Mouse (Mus musculus) limb, embryonic 14.5 days (tissue): ENCODE measurements at regions not wholly inside any gene's neighbourhood (a gene's known extent, or its start where the extent isn't known, plus 50 kb on each side); places are given as distances from the start of the nearest gene placed in this dataset.

Experiments
- ATAC-seq: fragments of 200-750 bp; cut with Nextera tagmentation; 2 replicates; pipeline ENCODE4 v1.8.0; 2017; ENCODE audit warnings: low read depth, moderate number of reproducible peaks, moderate TSS enrichment; ENCODE audit not compliant: low FRiP score
- DNase-seq: peaks from one replicate; pipeline ENCODE4 v3.0.0-alpha.2; 2015; ENCODE audit warnings: low spot score
- H3K27ac ChIP-seq: fragments of 300-500 bp; sonication (generic); replicated peaks from 2 replicates; pipeline ENCODE4 v1.5.1; 2014; ENCODE audit warnings: low read depth, mild to moderate bottlenecking, low read length, moderate library complexity, mixed read lengths
- H3K27me3 ChIP-seq: fragments of 300-500 bp; sonication (generic); 2 replicates; pipeline ENCODE4 v1.6.1; 2014; ENCODE audit warnings: low read length, mixed read lengths; ENCODE audit not compliant: control insufficient read depth, insufficient read depth
- H3K36me3 ChIP-seq: fragments of 300-500 bp; sonication (generic); 2 replicates; pipeline ENCODE4 v1.6.1; 2014; ENCODE audit warnings: mild to moderate bottlenecking, low read length, moderate library complexity, mixed read lengths; ENCODE audit not compliant: control insufficient read depth, insufficient read depth
- H3K4me1 ChIP-seq: fragments of 300-500 bp; sonication (generic); 2 replicates; pipeline ENCODE4 v1.6.1; 2014; ENCODE audit warnings: antibody characterized with exemption, low read length, mixed read lengths; ENCODE audit not compliant: control insufficient read depth, insufficient read depth
- H3K4me2 ChIP-seq: fragments of 300-500 bp; sonication (generic); replicated peaks from 2 replicates; pipeline ENCODE4 v1.6.1; 2014; ENCODE audit warnings: low read depth, mild to moderate bottlenecking, low read length, moderate library complexity; ENCODE audit not compliant: severe bottlenecking
- H3K4me3 ChIP-seq: fragments of 300-500 bp; sonication (generic); replicated peaks from 2 replicates; pipeline ENCODE4 v1.5.1; 2014; ENCODE audit warnings: low read length
- H3K9ac ChIP-seq: fragments of 300-500 bp; sonication (generic); 2 replicates; pipeline ENCODE4 v1.6.1; 2014; ENCODE audit warnings: mild to moderate bottlenecking, low read depth, low read length, moderate library complexity; ENCODE audit not compliant: severe bottlenecking
- H3K9me3 ChIP-seq: fragments of 300-500 bp; sonication (generic); 2 replicates; pipeline ENCODE4 v1.6.1; 2016; ENCODE audit warnings: low read length; ENCODE audit not compliant: control insufficient read depth
- POLR2A ChIP-seq: fragments of 200-500 bp; IDR thresholded peaks from 2 replicates; pipeline ENCODE4 v1.8.0; 2012; ENCODE audit warnings: inconsistent platforms, mild to moderate bottlenecking, moderate library complexity, borderline replicate concordance; ENCODE audit not compliant: insufficient read depth, insufficient read length; ENCODE audit errors: extremely low read depth
- WGBS: fragments of 180-500 bp; shearing (Covaris S2); extraction: QIAGEN DNeasy Blood & Tissue Kit; methylation state at CpG from one replicate; pipeline ENCODE4 v1.1.7; 2014; 5-methylcytosine and 5-hydroxymethylcytosine counted together

DNA sequence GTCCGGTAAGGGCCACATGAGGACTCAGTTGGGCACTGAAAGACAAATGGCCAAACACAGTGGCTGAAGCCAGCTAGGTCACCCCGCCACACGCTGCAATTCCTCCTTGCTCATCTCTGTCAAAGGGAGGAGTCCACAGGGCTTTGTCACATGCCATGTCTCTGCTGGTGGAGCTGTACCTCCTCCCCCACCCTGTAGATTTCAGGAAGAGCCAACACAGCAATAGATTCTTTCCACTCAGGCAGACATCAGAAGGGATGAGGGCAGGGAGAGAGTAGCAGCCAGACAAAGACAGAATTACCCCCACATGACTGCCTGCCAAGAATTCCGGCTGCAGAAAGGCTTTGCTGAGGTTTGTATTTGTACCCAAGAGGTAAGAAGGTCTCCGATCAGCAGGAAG, 821.4 kb upstream of the Car8 start:
- Histone ChIP-seq H3K27me3 (no peaks in the 10 kb centered on the region), H3K4me3 (no peak overlapping the region), H3K4me1 (no peaks in the 10 kb centered on the region), H3K9me3 (no peaks in the 10 kb centered on the region), H3K4me2 (no peak overlapping the region), H3K36me3 (no peaks in the 10 kb centered on the region), H3K27ac (no peak overlapping the region), H3K9ac (no peak overlapping the region)
- DNase-seq (no peak), ATAC-seq (no peak)
- 64% methylated on average over 5 of the region's 5 CpGs for WGBS
- TF ChIP-seq POLR2A = no peak

DNA sequence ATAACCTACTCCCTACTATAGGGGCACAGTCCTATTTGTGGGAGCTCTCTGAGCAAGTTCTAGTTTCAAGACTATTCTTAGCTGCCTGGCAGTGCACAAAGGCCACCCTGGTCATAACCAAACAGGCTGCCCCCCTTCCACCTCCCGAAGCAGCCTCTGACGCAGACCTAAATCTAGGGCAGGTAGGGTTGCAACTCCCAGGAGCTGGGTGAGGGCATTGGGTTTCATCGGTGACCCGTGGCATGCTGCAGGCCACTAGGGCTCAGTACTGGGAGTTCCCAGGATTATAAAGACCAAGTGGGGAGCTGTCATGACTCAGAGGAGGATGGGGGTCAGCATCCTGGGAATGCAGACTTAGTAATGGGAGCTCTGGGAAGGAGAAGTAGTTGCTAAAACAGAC, 818.8 kb upstream of the Car8 start:
- H3K4me2 ChIP-seq = no peak overlapping the region
- ATAC-seq (no peak; the same call in 1 of the 2 replicates), DNase-seq (no peak)
- no peak for TF ChIP-seq POLR2A
- no peaks in the 10 kb centered on the region for H3K27me3 ChIP-seq
- H3K4me3 ChIP-seq = no peak overlapping the region
- H3K36me3 ChIP-seq = no peaks in the 10 kb centered on the region
- H3K4me1 ChIP-seq = no peaks in the 10 kb centered on the region
- no peak overlapping the region for H3K27ac ChIP-seq
- no peak overlapping the region for H3K9ac ChIP-seq
- 57% methylated on average over 4 of the region's 4 CpGs for WGBS
- no peaks in the 10 kb centered on the region for H3K9me3 ChIP-seq

- no peak for TF ChIP-seq POLR2A
- ATAC-seq (no peak), DNase-seq (no peak)
- no peak overlapping the region for H3K9ac ChIP-seq
- H3K9me3 ChIP-seq = no peaks in the 10 kb centered on the region
- H3K4me1 ChIP-seq = no peaks in the 10 kb centered on the region
- H3K4me3 ChIP-seq = no peak overlapping the region
- H3K4me2 ChIP-seq = no peak overlapping the region
- H3K27ac ChIP-seq = no peak overlapping the region
- 83% methylated on average over 7 of the region's 7 CpGs for WGBS
- no peaks in the 10 kb centered on the region for H3K36me3 ChIP-seq
- H3K27me3 ChIP-seq = no peaks in the 10 kb centered on the region
These were observed 818.3 kb upstream of the Car8 start for GRCm38 (mm10) chr4:9057113-9057512.

- no peak overlapping the region for H3K27ac ChIP-seq
These were observed 817.0 kb upstream of the Car8 start for GRCm38 (mm10) chr4:9055876-9056275.

GRCm38 (mm10) chr4:9055266-9055820, 816.5 kb upstream of the Car8 start:
- Histone ChIP-seq H3K27ac (no peak overlapping the region), H3K36me3 (no peaks in the 10 kb centered on the region), H3K9ac (no peak overlapping the region), H3K9me3 (no peaks in the 10 kb centered on the region), H3K4me1 (no peaks in the 10 kb centered on the region), H3K27me3 (no peaks in the 10 kb centered on the region), H3K4me2 (no peak overlapping the region), H3K4me3 (no peak overlapping the region)
- 59% methylated on average over 9 of the region's 9 CpGs for WGBS
- TF ChIP-seq POLR2A = no peak
- no peak for ATAC-seq
- no peak for DNase-seq

More at GRCm38 (mm10) chr4:9055876-9056275, 817.0 kb upstream of the Car8 start:
- WGBS = 68% methylated on average over 4 of the region's 4 CpGs
- H3K4me1 ChIP-seq = no peaks in the 10 kb centered on the region
- no peaks in the 10 kb centered on the region for H3K9me3 ChIP-seq
- ATAC-seq = no peak
- no peak overlapping the region for H3K4me3 ChIP-seq
- H3K36me3 ChIP-seq = no peaks in the 10 kb centered on the region
- H3K4me2 ChIP-seq = no peak overlapping the region
- no peaks in the 10 kb centered on the region for H3K27me3 ChIP-seq
- no peak for TF ChIP-seq POLR2A
- DNase-seq = no peak
- H3K9ac ChIP-seq = no peak overlapping the region

DNA sequence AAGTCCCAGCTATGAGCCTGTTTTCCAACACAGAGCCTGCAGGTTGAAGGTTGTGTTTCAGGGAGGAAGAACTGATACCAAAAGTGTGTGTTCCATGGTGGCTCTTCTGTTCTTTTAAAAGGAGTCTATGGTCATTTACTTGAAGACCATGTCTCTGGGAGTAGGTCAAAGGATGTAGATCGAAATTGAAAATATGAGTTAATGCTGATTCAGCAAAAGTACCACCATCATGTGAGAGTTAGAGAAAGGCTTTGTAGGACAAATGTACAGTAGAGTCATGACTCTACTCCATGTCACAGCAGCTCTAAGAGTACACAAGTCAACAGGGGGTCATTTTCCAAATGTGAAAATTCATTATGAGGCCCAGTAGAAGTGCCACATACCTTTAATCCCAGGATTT, 810.0 kb upstream of the Car8 start:
- Histone ChIP-seq H3K27me3 (no peaks in the 10 kb centered on the region), H3K9me3 (no peaks in the 10 kb centered on the region), H3K27ac (no peak overlapping the region), H3K4me1 (no peaks in the 10 kb centered on the region), H3K36me3 (no peaks in the 10 kb centered on the region), H3K4me3 (no peak overlapping the region), H3K4me2 (no peak overlapping the region), H3K9ac (no peak overlapping the region)
- ATAC-seq (no peak), DNase-seq (no peak)
- 84% methylated on average over 1 of the region's 1 CpGs for WGBS
- no peak for TF ChIP-seq POLR2A
